Mouse (Mus musculus) liver (tissue): ENCODE measurements around the gene Lekr1.

Source experiments
- DNase-seq: peaks from one replicate; pipeline ENCODE4 v3.0.0-alpha.2; 2020; ENCODE audit warnings: mixed read lengths

Gene Lekr1

GRCm38 (mm10) chr3:65656902-65657660, 8.9 kb upstream of the Lekr1 start:
- DNase-seq, result no peak

GRCm38 (mm10) chr3:65658081-65658612, 7.9 kb upstream of the Lekr1 start:
- DNase-seq, result no peak

- DNase-seq, result peak; percentile 42
These were observed 7.1 kb upstream of the Lekr1 start for GRCm38 (mm10) chr3:65658721-65659619.

GRCm38 (mm10) chr3:65659620-65659932, 6.5 kb upstream of the Lekr1 start:
- DNase-seq, result no peak

GRCm38 (mm10) chr3:65660336-65660735, 5.7 kb upstream of the Lekr1 start:
- DNase-seq, result no peak

- DNase-seq, result no peak
These were observed 4.3 kb upstream of the Lekr1 start for GRCm38 (mm10) chr3:65661731-65662130.

- DNase-seq, result no peak
These were observed 2.9 kb upstream of the Lekr1 start for GRCm38 (mm10) chr3:65663176-65663575.

- no peak for DNase-seq
These were observed 4.2 kb downstream of the Lekr1 start for GRCm38 (mm10) chr3:65670216-65670615.

GRCm38 (mm10) chr3:65673725-65674124, 7.7 kb downstream of the Lekr1 start:
- DNase-seq, result peak; percentile 5

- no peak for DNase-seq
These were observed 14.6 kb downstream of the Lekr1 start for GRCm38 (mm10) chr3:65680612-65681011.

- no peak for DNase-seq
These were observed 23.7 kb downstream of the Lekr1 start for GRCm38 (mm10) chr3:65689705-65690104.

GRCm38 (mm10) chr3:65690850-65691249, 24.8 kb downstream of the Lekr1 start:
- DNase-seq, result no peak

- DNase-seq, result no peak
These were observed 33.7 kb downstream of the Lekr1 start for GRCm38 (mm10) chr3:65699704-65700103.

- no peak for DNase-seq
These were observed 48.3 kb downstream of the Lekr1 start for GRCm38 (mm10) chr3:65714372-65714771.

GRCm38 (mm10) chr3:65717406-65717805, 51.4 kb downstream of the Lekr1 start:
- DNase-seq, result no peak

- DNase-seq, result no peak
These were observed 56.9 kb downstream of the Lekr1 start for GRCm38 (mm10) chr3:65722897-65723296.

- no peak for DNase-seq
These were observed 57.6 kb downstream of the Lekr1 start for GRCm38 (mm10) chr3:65723664-65724063.

- no peak for DNase-seq
These were observed 71.8 kb downstream of the Lekr1 start for GRCm38 (mm10) chr3:65737816-65738215.

- no peak for DNase-seq
These were observed 78.9 kb downstream of the Lekr1 start for GRCm38 (mm10) chr3:65744936-65745335.

- DNase-seq, result no peak
These were observed 98.8 kb downstream of the Lekr1 start for GRCm38 (mm10) chr3:65764511-65765508.

GRCm38 (mm10) chr3:65766387-65766786, 100.4 kb downstream of the Lekr1 start:
- DNase-seq, result no peak

GRCm38 (mm10) chr3:65767202-65767862, 101.3 kb downstream of the Lekr1 start:
- DNase-seq, result no peak
